In the genomic region with DNA sequence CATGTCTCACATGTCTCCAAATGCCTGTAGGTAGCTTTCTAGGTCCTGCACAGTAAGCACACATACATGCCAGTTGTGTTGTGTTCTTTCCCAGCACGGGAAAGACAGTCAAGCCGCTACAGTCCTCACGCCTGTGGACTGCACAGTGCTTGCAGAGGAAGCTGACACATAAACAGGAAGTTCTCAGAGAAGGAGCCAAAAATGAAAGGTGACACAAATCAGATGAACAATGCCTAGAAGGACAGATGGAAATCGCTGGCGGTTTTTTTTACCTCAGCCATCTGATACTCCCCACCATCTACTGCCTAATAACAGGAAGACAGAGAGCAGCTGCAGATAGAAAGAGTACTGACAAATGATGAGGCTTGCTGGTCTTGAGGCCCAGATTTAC, we compare ENCODE assay signal across 8 mouse cellular contexts. TPM values are rescaled to one million over a fixed set of nuclear protein-coding genes. Genes with fewer than 3 reads are reported as not detected.
DNase-seq lines count a peak whose midpoint lies in the region; ATAC-seq lines count a peak whose summit lies in the region.

Gene Cnot6l (minus strand): TSS at position 151 of the 391 bp plus-strand sequence.

- peaks cover 5% of the 10 kb centered on the region; the same call in 1 of the 2 replicates for H3K9me3 ChIP-seq in intestine, embryonic 14.5 days (ENCODE audit: control insufficient read depth, low read length)
- H3K9me3 ChIP-seq in limb, embryonic 10.5 days (replicated peaks) = no peaks in the 10 kb centered on the region
- 0 out of 2 replicates have a peak, but pooled peaks cover 3% of the 10 kb centered on the region for H3K9me3 ChIP-seq in midbrain, embryonic 10.5 days (replicated peaks)
- H3K9me3 ChIP-seq in stomach, embryonic 15.5 days = no peaks in the 10 kb centered on the region

- peak within 1 kb of the TSS; percentile 99 for H3K27ac ChIP-seq in intestine, embryonic 14.5 days (ENCODE audit: low read depth)
- H3K27ac ChIP-seq in limb, embryonic 10.5 days = peak within 1 kb of the TSS; percentile 99
- peak within 1 kb of the TSS; percentile 99 for H3K27ac ChIP-seq in midbrain, embryonic 10.5 days (replicated peaks)
- H3K27ac ChIP-seq in stomach, embryonic 15.5 days = peak within 1 kb of the TSS; percentile 99

- no peaks in the 10 kb centered on the region for H3K27me3 ChIP-seq in intestine, embryonic 14.5 days (replicated peaks; ENCODE audit: control insufficient read depth, insufficient read depth, low read length)
- no peaks in the 10 kb centered on the region for H3K27me3 ChIP-seq in limb, embryonic 10.5 days (ENCODE audit: low read depth, poor library complexity, severe bottlenecking)
- H3K27me3 ChIP-seq in midbrain, embryonic 10.5 days (ENCODE audit: low read depth, poor library complexity, severe bottlenecking) = no peaks in the 10 kb centered on the region
- H3K27me3 ChIP-seq in stomach, embryonic 15.5 days (replicated peaks) = no peaks in the 10 kb centered on the region

- H3K4me1 ChIP-seq in intestine, embryonic 14.5 days (replicated peaks; ENCODE audit: control insufficient read depth, insufficient read depth, low read length) = peaks cover 13% of the 10 kb centered on the region
- peaks cover 18% of the 10 kb centered on the region for H3K4me1 ChIP-seq in limb, embryonic 10.5 days
- H3K4me1 ChIP-seq in midbrain, embryonic 10.5 days = peaks cover 16% of the 10 kb centered on the region
- peaks cover 6% of the 10 kb centered on the region; the same call in 1 of the 2 replicates for H3K4me1 ChIP-seq in stomach, embryonic 15.5 days

- peak within 1 kb of the TSS; percentile 85 for H3K4me2 ChIP-seq in intestine, embryonic 14.5 days (ENCODE audit: low read length)
- peak within 1 kb of the TSS; percentile 66 for H3K4me2 ChIP-seq in stomach, embryonic 15.5 days

- DNase-seq in Muller cell, postnatal 12 days (ENCODE audit: inconsistent ontology term) = peak; percentile 38
- peak; percentile 52 for DNase-seq in cerebellum, adult 9-10 months
- no peak for DNase-seq in gastrocnemius, postnatal 4 days (ENCODE audit: low spot score in 2 of 2)
- DNase-seq in intestine, embryonic 14.5 days (ENCODE audit: low spot score) = peak; percentile 63
- DNase-seq in limb, embryonic 10.5 days (ENCODE audit: low spot score) = no peak
- peak; percentile 14 for DNase-seq in midbrain, embryonic 10.5 days (ENCODE audit: low spot score)
- no peak for DNase-seq in right cerebral cortex, adult 2 months (ENCODE audit: low spot score in 2 of 2)

- ATAC-seq in intestine, embryonic 14.5 days (replicated peaks; ENCODE audit: low FRiP score, low TSS enrichment, low read depth) = no peak
- ATAC-seq in stomach, embryonic 15.5 days (ENCODE audit: insufficient read depth, low FRiP score, low read depth) = no peak

- peak within 1 kb of the TSS; percentile 89 for H3K4me3 ChIP-seq in intestine, embryonic 14.5 days (ENCODE audit: low read depth, low read length)
- H3K4me3 ChIP-seq in limb, embryonic 10.5 days = peak within 1 kb of the TSS; percentile 92
- peak within 1 kb of the TSS; percentile 92 for H3K4me3 ChIP-seq in midbrain, embryonic 10.5 days
- H3K4me3 ChIP-seq in stomach, embryonic 15.5 days (replicated peaks) = peak within 1 kb of the TSS; percentile 78

- 22% methylated on average over 5 of the region's 5 CpGs for WGBS in intestine, embryonic 14.5 days
- WGBS in limb, embryonic 10.5 days = 43% methylated on average over 5 of the region's 5 CpGs
- 59% methylated on average over 5 of the region's 5 CpGs for WGBS in midbrain, embryonic 10.5 days
- WGBS in stomach, embryonic 15.5 days = 23% methylated on average over 5 of the region's 5 CpGs

- peak within 1 kb of the TSS; percentile 97 for H3K9ac ChIP-seq in intestine, embryonic 14.5 days (ENCODE audit: low read length)
- peak within 1 kb of the TSS; percentile 44; the same call in 1 of the 2 replicates for H3K9ac ChIP-seq in stomach, embryonic 15.5 days

- no peaks in the 10 kb centered on the region for H3K36me3 ChIP-seq in intestine, embryonic 14.5 days (ENCODE audit: control insufficient read depth, insufficient read depth, low read length)
- H3K36me3 ChIP-seq in limb, embryonic 10.5 days = no peaks in the 10 kb centered on the region
- no peaks in the 10 kb centered on the region for H3K36me3 ChIP-seq in midbrain, embryonic 10.5 days
- H3K36me3 ChIP-seq in stomach, embryonic 15.5 days = no peaks in the 10 kb centered on the region

RNA-seq across cellular contexts. Expression of gene Cnot6l, which starts in this region (rescaled TPM):
- 10 to 100 TPM; 74.8 to 85.1 TPM for total RNA-seq in gastrocnemius, postnatal 4 days (2021)
- polyA plus RNA-seq in intestine, embryonic 14.5 days (2014; fragmentation: Nextera tagmentation; extraction: Ambion mirVana) = 22.3 and 25.2 TPM in 2 replicates
- polyA plus RNA-seq in limb, embryonic 10.5 days (2016; fragmentation: Nextera tagmentation; extraction: Ambion mirVana) = 12.2 and 14.3 TPM in 2 replicates
- 7.4 and 11.5 TPM in 2 replicates for polyA plus RNA-seq in midbrain, embryonic 10.5 days (2016; fragmentation: Nextera tagmentation; extraction: Ambion mirVana)
- 25.7 and 28.3 TPM in 2 replicates for polyA plus RNA-seq in stomach, embryonic 15.5 days (2015; fragmentation: Nextera tagmentation; extraction: Ambion mirVana)

Comparison
In these comparisons a context has a peak if more than half of its experiments do, and no peak if none do; other contexts are left out.
1. DNase-seq: peak in Muller cell, postnatal 12 days (single experiment), cerebellum, adult 9-10 months (single experiment), intestine, embryonic 14.5 days (single experiment) and midbrain, embryonic 10.5 days (single experiment); none in gastrocnemius, postnatal 4 days (0 of 2), limb, embryonic 10.5 days (single experiment) and right cerebral cortex, adult 2 months (0 of 2).
2. Peak in every context shown above with its lines, with median percentiles within 50 percentile points of each other: H3K27ac ChIP-seq and H3K4me3 ChIP-seq.